In the genomic region with DNA sequence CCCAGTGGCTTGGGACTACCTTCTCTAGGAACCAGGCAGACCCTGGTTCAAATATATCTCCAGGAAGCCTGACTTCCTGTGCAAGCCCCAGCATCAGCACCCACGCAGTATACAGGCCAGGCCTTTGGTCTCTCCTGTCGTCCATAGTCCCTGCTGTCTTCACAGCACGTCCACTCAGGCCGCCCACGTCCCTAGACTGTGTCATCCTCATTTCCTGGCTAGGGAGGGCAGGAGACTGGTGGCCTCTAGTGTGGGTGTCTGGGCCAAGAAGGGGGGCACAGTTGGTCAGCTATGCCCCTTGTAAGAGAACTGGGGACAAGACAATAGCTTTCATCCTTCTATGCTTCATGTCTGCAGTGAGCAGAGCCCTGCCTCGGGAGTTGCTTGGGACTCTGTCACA, we compare ENCODE assay signal across 20 mouse cellular contexts. TPM values are rescaled to one million over a fixed set of nuclear protein-coding genes. Genes with fewer than 3 reads are reported as not detected.
DNase-seq lines count a peak whose midpoint lies in the region; ATAC-seq and TF ChIP-seq lines count a peak whose summit lies in the region.
"Had no signal": no experiment of that assay in that cellular context is flagged by ENCODE, and none has a peak within 500 bp of the region (broad histone marks: within the 10 kb centered on the region; RNA-seq: fewer than 3 reads in every experiment).

No protein-coding gene starts in this region.

- H3K27me3 ChIP-seq in hindbrain, embryonic 10.5 days (ENCODE audit: insufficient read depth, poor library complexity, severe bottlenecking): no peaks in the 10 kb centered on the region
- no peaks in the 10 kb centered on the region for H3K27me3 ChIP-seq in hindbrain, postnatal 0 days (ENCODE audit: insufficient read depth, low read length)
- H3K27me3 ChIP-seq in midbrain, embryonic 12.5 days: no peaks in the 10 kb centered on the region
- H3K27me3 ChIP-seq in midbrain, embryonic 16.5 days (ENCODE audit: control insufficient read depth, insufficient read depth, low read depth, low read length): no peaks in the 10 kb centered on the region
- no peaks in the 10 kb centered on the region for H3K27me3 ChIP-seq in hindbrain, embryonic 11.5 days (ENCODE audit: control insufficient read depth, insufficient read depth, low read length)
- H3K27me3 ChIP-seq in hindbrain, embryonic 16.5 days (replicated peaks; ENCODE audit: control insufficient read depth, insufficient read depth, low read length): no peaks in the 10 kb centered on the region
- H3K27me3 ChIP-seq: heart, embryonic 12.5 days; limb, embryonic 12.5 days; liver, embryonic 15.5 days had no signal

- no peak for DNase-seq in hindbrain, embryonic 10.5 days (ENCODE audit: low spot score)
- no peak for DNase-seq in hindbrain, postnatal 0 days (ENCODE audit: low spot score)
- DNase-seq in hindbrain, embryonic 11.5 days (ENCODE audit: low spot score): no peak
- no peak for DNase-seq in spleen, adult 12 weeks (ENCODE audit: low spot score)
- no peak for DNase-seq in kidney, postnatal 14 days
- DNase-seq: adrenal gland, adult 2 months; cerebellum, adult 8-10 months; heart, adult 11 months; heart, postnatal 14 days; kidney, adult 18-20 months; kidney, postnatal 10 days; lung, postnatal 14 days; right cerebral cortex, postnatal 25 days; thymus, postnatal 4 days had no signal

- peak overlapping the region; percentile 56 for H3K27ac ChIP-seq in hindbrain, embryonic 10.5 days
- H3K27ac ChIP-seq in hindbrain, postnatal 0 days: no peak overlapping the region
- peak overlapping the region; percentile 12; the same call in 1 of the 2 replicates for H3K27ac ChIP-seq in midbrain, embryonic 12.5 days (replicated peaks)
- no peak overlapping the region for H3K27ac ChIP-seq in midbrain, embryonic 16.5 days (ENCODE audit: low read length)
- 0 out of 2 replicates have a peak overlapping the region, but pooled peaks have one; percentile 10 for H3K27ac ChIP-seq in hindbrain, embryonic 11.5 days (ENCODE audit: low read depth, low read length)
- H3K27ac ChIP-seq in hindbrain, embryonic 16.5 days (ENCODE audit: low read depth, low read length): 0 out of 2 replicates have a peak overlapping the region, but pooled peaks have one; percentile 44
- H3K27ac ChIP-seq: limb, embryonic 12.5 days; liver, embryonic 15.5 days had no signal

- no peak for TF ChIP-seq CTCF in hindbrain, postnatal 0 days (IDR thresholded peaks at IDR 0.05; ENCODE audit: low read depth)

- H3K36me3 ChIP-seq in hindbrain, embryonic 10.5 days: peaks cover 100% of the 10 kb centered on the region
- H3K36me3 ChIP-seq in hindbrain, postnatal 0 days (ENCODE audit: insufficient read depth, low read length): peaks cover 35% of the 10 kb centered on the region
- H3K36me3 ChIP-seq in midbrain, embryonic 12.5 days: peaks cover 88% of the 10 kb centered on the region
- peaks cover 47% of the 10 kb centered on the region for H3K36me3 ChIP-seq in midbrain, embryonic 16.5 days (ENCODE audit: control insufficient read depth, insufficient read depth, low read length)
- H3K36me3 ChIP-seq in hindbrain, embryonic 11.5 days (ENCODE audit: control insufficient read depth, insufficient read depth, low read length): peaks cover 20% of the 10 kb centered on the region
- peaks cover 62% of the 10 kb centered on the region for H3K36me3 ChIP-seq in hindbrain, embryonic 16.5 days (ENCODE audit: control insufficient read depth, insufficient read depth, low read length)

- H3K4me1 ChIP-seq in hindbrain, embryonic 10.5 days (replicated peaks): peaks cover 50% of the 10 kb centered on the region
- H3K4me1 ChIP-seq in hindbrain, postnatal 0 days (ENCODE audit: insufficient read depth, low read length): peaks cover 4% of the 10 kb centered on the region; the same call in 1 of the 2 replicates
- no peaks in the 10 kb centered on the region for H3K4me1 ChIP-seq in midbrain, embryonic 12.5 days
- H3K4me1 ChIP-seq in midbrain, embryonic 16.5 days (ENCODE audit: control insufficient read depth, insufficient read depth, low read length): no peaks in the 10 kb centered on the region
- no peaks in the 10 kb centered on the region; the same call in 1 of the 2 replicates for H3K4me1 ChIP-seq in hindbrain, embryonic 11.5 days (replicated peaks; ENCODE audit: control insufficient read depth, insufficient read depth, low read length)
- no peaks in the 10 kb centered on the region for H3K4me1 ChIP-seq in hindbrain, embryonic 16.5 days (ENCODE audit: control insufficient read depth, insufficient read depth, low read depth, low read length)
- H3K4me1 ChIP-seq: limb, embryonic 12.5 days had no signal

- no peak overlapping the region for H3K4me2 ChIP-seq in hindbrain, postnatal 0 days (ENCODE audit: low read depth, low read length)
- no peak overlapping the region for H3K4me2 ChIP-seq in midbrain, embryonic 12.5 days (replicated peaks)
- H3K4me2 ChIP-seq in midbrain, embryonic 16.5 days (ENCODE audit: low read length): no peak overlapping the region
- H3K4me2 ChIP-seq in hindbrain, embryonic 11.5 days (replicated peaks; ENCODE audit: low read depth, low read length): no peak overlapping the region
- no peak overlapping the region for H3K4me2 ChIP-seq in hindbrain, embryonic 16.5 days (ENCODE audit: low read length)
- H3K4me2 ChIP-seq: heart, embryonic 12.5 days; limb, embryonic 12.5 days; liver, embryonic 15.5 days had no signal

- H3K9ac ChIP-seq in hindbrain, postnatal 0 days (replicated peaks; ENCODE audit: low read length): no peak overlapping the region
- no peak overlapping the region for H3K9ac ChIP-seq in midbrain, embryonic 12.5 days (replicated peaks)
- no peak overlapping the region for H3K9ac ChIP-seq in midbrain, embryonic 16.5 days (ENCODE audit: low read depth, low read length)
- H3K9ac ChIP-seq in hindbrain, embryonic 11.5 days (ENCODE audit: low read depth, low read length): no peak overlapping the region
- no peak overlapping the region for H3K9ac ChIP-seq in hindbrain, embryonic 16.5 days (ENCODE audit: low read depth, low read length)
- H3K9ac ChIP-seq: heart, embryonic 12.5 days; limb, embryonic 12.5 days; liver, embryonic 15.5 days had no signal

- ATAC-seq in hindbrain, postnatal 0 days: no peak
- no peak for ATAC-seq in midbrain, embryonic 12.5 days (ENCODE audit: low FRiP score, low read depth)
- ATAC-seq in midbrain, embryonic 16.5 days: no peak
- no peak for ATAC-seq in hindbrain, embryonic 11.5 days (ENCODE audit: low FRiP score)
- no peak for ATAC-seq in hindbrain, embryonic 16.5 days

- peaks cover 12% of the 10 kb centered on the region for H3K9me3 ChIP-seq in hindbrain, embryonic 10.5 days
- no peaks in the 10 kb centered on the region for H3K9me3 ChIP-seq in hindbrain, postnatal 0 days (ENCODE audit: low read length)
- 0 out of 2 replicates have a peak, but pooled peaks cover 11% of the 10 kb centered on the region for H3K9me3 ChIP-seq in midbrain, embryonic 12.5 days
- H3K9me3 ChIP-seq in midbrain, embryonic 16.5 days (replicated peaks; ENCODE audit: control insufficient read depth, low read length, poor library complexity, severe bottlenecking): peaks cover 4% of the 10 kb centered on the region; the same call in 1 of the 2 replicates
- no peaks in the 10 kb centered on the region for H3K9me3 ChIP-seq in hindbrain, embryonic 11.5 days (ENCODE audit: control insufficient read depth, low read length)
- H3K9me3 ChIP-seq in hindbrain, embryonic 16.5 days (ENCODE audit: control insufficient read depth, low read length): no peaks in the 10 kb centered on the region
- H3K9me3 ChIP-seq: liver, embryonic 15.5 days had no signal

- H3K4me3 ChIP-seq in hindbrain, embryonic 10.5 days: no peak overlapping the region
- H3K4me3 ChIP-seq in hindbrain, postnatal 0 days (ENCODE audit: low read length): no peak overlapping the region
- no peak overlapping the region for H3K4me3 ChIP-seq in midbrain, embryonic 12.5 days
- H3K4me3 ChIP-seq in midbrain, embryonic 16.5 days (ENCODE audit: low read depth, low read length): no peak overlapping the region
- H3K4me3 ChIP-seq in hindbrain, embryonic 11.5 days (ENCODE audit: low read depth, low read length): no peak overlapping the region
- H3K4me3 ChIP-seq in hindbrain, embryonic 16.5 days (ENCODE audit: low read length): no peak overlapping the region
- H3K4me3 ChIP-seq: heart, embryonic 12.5 days; limb, embryonic 12.5 days; liver, embryonic 15.5 days had no signal

- 81% methylated on average over 6 of the region's 6 CpGs for WGBS in hindbrain, embryonic 10.5 days
- 72% methylated on average over 6 of the region's 6 CpGs for WGBS in hindbrain, postnatal 0 days
- 87% methylated on average over 6 of the region's 6 CpGs for WGBS in midbrain, embryonic 12.5 days
- 77% methylated on average over 6 of the region's 6 CpGs for WGBS in midbrain, embryonic 16.5 days
- WGBS in hindbrain, embryonic 11.5 days: 85% methylated on average over 6 of the region's 6 CpGs
- 73% methylated on average over 6 of the region's 6 CpGs for WGBS in hindbrain, embryonic 16.5 days

RNA-seq across cellular contexts. Expression of a gene that starts 29.8 kb away (rescaled TPM):
- 45.0 and 55.8 TPM in 2 replicates for polyA plus RNA-seq in hindbrain, embryonic 10.5 days (2016; fragmentation: Nextera tagmentation; extraction: Ambion mirVana)
- total RNA-seq in hindbrain, postnatal 0 days (2014; rRNA removed): 163 and 169 TPM in 2 replicates
- 50.6 and 59.5 TPM in 2 replicates for polyA plus RNA-seq in hindbrain, postnatal 0 days (2015; fragmentation: Nextera tagmentation; extraction: Ambion mirVana)
- 46.8 and 56.8 TPM in 2 replicates for polyA plus RNA-seq in midbrain, embryonic 12.5 days (2016; fragmentation: Nextera tagmentation; extraction: Ambion mirVana)
- 31.9 and 34.1 TPM in 2 replicates for polyA plus RNA-seq in midbrain, embryonic 16.5 days (2015; fragmentation: Nextera tagmentation; extraction: Ambion mirVana)
- polyA plus RNA-seq in hindbrain, embryonic 11.5 days (2014; fragmentation: Nextera tagmentation; extraction: Ambion mirVana): 40.4 and 44.7 TPM in 2 replicates
- 42.5 and 44.8 TPM in 2 replicates for polyA plus RNA-seq in hindbrain, embryonic 16.5 days (2015; fragmentation: Nextera tagmentation; extraction: Ambion mirVana)

Comparison
In these comparisons a context has a peak if more than half of its experiments do, and no peak if none do; other contexts are left out.
1. H3K27ac ChIP-seq: peak in hindbrain, embryonic 10.5 days (single experiment), midbrain, embryonic 12.5 days (single experiment), hindbrain, embryonic 11.5 days (single experiment) and hindbrain, embryonic 16.5 days (single experiment); none in hindbrain, postnatal 0 days (single experiment) and midbrain, embryonic 16.5 days (single experiment).